Mouse (Mus musculus): ENCODE measurements around the gene Trim16. TPM values are rescaled to one million over a fixed set of nuclear protein-coding genes. Genes with fewer than 3 reads are reported as not detected.

The Trim16 gene
- not detected in 2 replicates for polyA plus RNA-seq (2012; ENCODE audit: insufficient read depth, insufficient read length, low replicate concordance, missing spikeins)

- TF ChIP-seq POLR2A (IDR thresholded peaks at IDR 0.05; ENCODE audit: insufficient read depth, low read depth, low read length) (no peak), CTCF (IDR thresholded peaks at IDR 0.05; ENCODE audit: insufficient read depth, low read depth, low read length) (no peak)
- Histone ChIP-seq H3K4me1 (ENCODE audit: control insufficient read depth, insufficient read depth, low read length) (peaks cover 11% of the 10 kb centered on the region), H3K4me3 (ENCODE audit: insufficient read depth, low read depth, low read length) (peak within 1 kb of the TSS; percentile 17), H3K27ac (ENCODE audit: insufficient read depth, low read depth, low read length) (no peak within 1 kb of the TSS)
- 1% methylated on average over 15 of the region's 15 CpGs for WGBS
These were observed at the start of gene Trim16 for GRCm38 (mm10) chr11:62820059-62820541. Gene Trim16, plus strand, starts transcription at chr11:62820231.

DNA sequence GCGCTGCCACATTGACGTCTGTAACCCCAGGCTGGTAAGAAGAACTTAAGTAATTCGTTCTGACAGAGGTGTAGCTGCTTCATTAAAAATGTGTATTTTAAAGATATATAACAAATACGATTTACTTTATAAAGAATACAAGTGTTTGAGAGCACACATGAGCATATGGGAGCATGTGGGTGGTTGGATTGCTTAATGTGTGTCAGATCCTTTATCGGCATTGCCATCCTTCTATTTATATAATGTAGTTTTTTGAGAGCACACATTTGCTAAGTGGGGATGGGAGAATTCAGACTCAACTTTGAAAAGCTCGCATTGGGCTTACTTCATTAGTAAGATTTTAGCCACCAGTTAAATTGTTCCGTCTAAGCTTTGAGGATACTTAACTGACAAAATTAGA is 43.5 kb upstream of the Trim16 start:
- no peak for TF ChIP-seq POLR2A (IDR thresholded peaks at IDR 0.05; ENCODE audit: insufficient read depth, low read depth, low read length)
- TF ChIP-seq CTCF (IDR thresholded peaks at IDR 0.05; ENCODE audit: insufficient read depth, low read depth, low read length), result no peak
- Histone ChIP-seq H3K4me1 (ENCODE audit: control insufficient read depth, insufficient read depth, low read length) (no peaks in the 10 kb centered on the region), H3K4me3 (ENCODE audit: insufficient read depth, low read depth, low read length) (no peak overlapping the region), H3K27ac (ENCODE audit: insufficient read depth, low read depth, low read length) (no peak overlapping the region)
- WGBS, result 95% methylated on average over 7 of the region's 7 CpGs

- TF ChIP-seq CTCF (IDR thresholded peaks at IDR 0.05; ENCODE audit: insufficient read depth, low read depth, low read length) (no peak), POLR2A (IDR thresholded peaks at IDR 0.05; ENCODE audit: insufficient read depth, low read depth, low read length) (0 out of 2 replicates have a peak, but pooled peaks have one; percentile 24)
- Histone ChIP-seq H3K4me3 (ENCODE audit: insufficient read depth, low read depth, low read length) (peak within 1 kb of the TSS; percentile 64), H3K4me1 (ENCODE audit: control insufficient read depth, insufficient read depth, low read length) (peaks cover 6% of the 10 kb centered on the region), H3K27ac (ENCODE audit: insufficient read depth, low read depth, low read length) (no peak within 1 kb of the TSS)
- WGBS, result 5% methylated on average over 34 of the region's 34 CpGs
These were observed 31.0 kb upstream of the Trim16 start, which contains the start of gene Zfp286 for GRCm38 (mm10) chr11:62788935-62789616. Gene Zfp286, minus strand, starts transcription at chr11:62789462.

DNA sequence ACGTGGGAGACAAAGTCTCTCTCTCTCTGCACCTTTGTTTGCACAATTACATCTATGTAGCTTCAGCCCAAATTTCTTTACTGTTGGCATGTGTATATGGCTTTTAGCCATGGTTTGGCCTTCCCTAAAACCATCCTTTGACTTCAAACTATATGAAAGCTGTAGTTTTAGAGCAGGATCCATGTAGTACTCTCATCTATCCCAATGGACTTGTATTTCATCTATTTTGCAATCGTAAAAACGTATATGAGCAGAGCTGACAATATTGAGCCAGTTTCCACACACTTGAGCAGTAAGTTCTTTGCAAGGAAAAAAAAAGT is 30.5 kb upstream of the Trim16 start:
- 54% methylated on average over 3 of the region's 3 CpGs for WGBS
- Histone ChIP-seq H3K4me3 (ENCODE audit: insufficient read depth, low read depth, low read length) (peak overlapping the region; percentile 64), H3K27ac (ENCODE audit: insufficient read depth, low read depth, low read length) (no peak overlapping the region), H3K4me1 (ENCODE audit: control insufficient read depth, insufficient read depth, low read length) (peaks cover 6% of the 10 kb centered on the region)
- TF ChIP-seq POLR2A (IDR thresholded peaks at IDR 0.05; ENCODE audit: insufficient read depth, low read depth, low read length), result no peak; the same call in 1 of the 2 replicates
- no peak for TF ChIP-seq CTCF (IDR thresholded peaks at IDR 0.05; ENCODE audit: insufficient read depth, low read depth, low read length)

GRCm38 (mm10) chr11:62804119-62804518 is 15.9 kb upstream of the Trim16 start:
- no peak for TF ChIP-seq POLR2A (IDR thresholded peaks at IDR 0.05; ENCODE audit: insufficient read depth, low read depth, low read length)
- no peak for TF ChIP-seq CTCF (IDR thresholded peaks at IDR 0.05; ENCODE audit: insufficient read depth, low read depth, low read length)

GRCm38 (mm10) chr11:62807965-62808364 is 12.1 kb upstream of the Trim16 start:
- H3K27ac ChIP-seq (ENCODE audit: insufficient read depth, low read depth, low read length), result no peak overlapping the region
- H3K4me1 ChIP-seq (ENCODE audit: control insufficient read depth, insufficient read depth, low read length), result no peaks in the 10 kb centered on the region
- WGBS, result 94% methylated on average over 2 of the region's 2 CpGs
- TF ChIP-seq POLR2A (IDR thresholded peaks at IDR 0.05; ENCODE audit: insufficient read depth, low read depth, low read length) (no peak), CTCF (IDR thresholded peaks at IDR 0.05; ENCODE audit: insufficient read depth, low read depth, low read length) (no peak)
- no peak overlapping the region for H3K4me3 ChIP-seq (ENCODE audit: insufficient read depth, low read depth, low read length)

More at GRCm38 (mm10) chr11:62804119-62804518, 15.9 kb upstream of the Trim16 start:
- WGBS, result 57% methylated on average over 13 of the region's 13 CpGs
- no peaks in the 10 kb centered on the region for H3K4me1 ChIP-seq (ENCODE audit: control insufficient read depth, insufficient read depth, low read length)
- H3K4me3 ChIP-seq (ENCODE audit: insufficient read depth, low read depth, low read length), result no peak overlapping the region
- no peak overlapping the region for H3K27ac ChIP-seq (ENCODE audit: insufficient read depth, low read depth, low read length)

GRCm38 (mm10) chr11:62809201-62809600 is 10.8 kb upstream of the Trim16 start:
- TF ChIP-seq POLR2A (IDR thresholded peaks at IDR 0.05; ENCODE audit: insufficient read depth, low read depth, low read length) (no peak), CTCF (IDR thresholded peaks at IDR 0.05; ENCODE audit: insufficient read depth, low read depth, low read length) (no peak)
- Histone ChIP-seq H3K27ac (ENCODE audit: insufficient read depth, low read depth, low read length) (no peak overlapping the region), H3K4me1 (ENCODE audit: control insufficient read depth, insufficient read depth, low read length) (no peaks in the 10 kb centered on the region), H3K4me3 (ENCODE audit: insufficient read depth, low read depth, low read length) (no peak overlapping the region)
- WGBS, result 77% methylated on average over 4 of the region's 4 CpGs

DNA sequence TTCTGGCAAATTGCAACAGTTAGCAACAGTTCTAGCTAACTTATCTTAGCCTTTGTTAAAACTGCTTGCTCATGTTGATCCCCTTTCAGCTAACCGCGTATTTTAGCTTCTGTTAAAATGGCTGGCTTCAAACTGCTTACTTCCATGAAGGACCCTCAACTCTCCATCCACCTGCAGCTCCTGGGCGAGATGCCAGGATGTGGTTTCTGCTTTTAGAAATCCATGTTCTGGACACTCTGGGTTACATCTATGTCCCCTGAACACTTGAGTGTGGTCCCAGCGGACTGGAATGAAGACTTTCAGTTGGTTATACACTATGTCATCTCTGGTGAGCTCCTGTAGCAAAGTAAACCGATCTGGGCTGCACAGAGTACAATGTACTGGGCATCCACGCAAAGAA is 7.8 kb upstream of the Trim16 start:
- Histone ChIP-seq H3K27ac (ENCODE audit: insufficient read depth, low read depth, low read length) (no peak overlapping the region), H3K4me1 (ENCODE audit: control insufficient read depth, insufficient read depth, low read length) (no peaks in the 10 kb centered on the region), H3K4me3 (ENCODE audit: insufficient read depth, low read depth, low read length) (no peak overlapping the region)
- TF ChIP-seq CTCF (IDR thresholded peaks at IDR 0.05; ENCODE audit: insufficient read depth, low read depth, low read length), result no peak
- TF ChIP-seq POLR2A (IDR thresholded peaks at IDR 0.05; ENCODE audit: insufficient read depth, low read depth, low read length), result no peak
- WGBS, result 88% methylated on average over 6 of the region's 6 CpGs

DNA sequence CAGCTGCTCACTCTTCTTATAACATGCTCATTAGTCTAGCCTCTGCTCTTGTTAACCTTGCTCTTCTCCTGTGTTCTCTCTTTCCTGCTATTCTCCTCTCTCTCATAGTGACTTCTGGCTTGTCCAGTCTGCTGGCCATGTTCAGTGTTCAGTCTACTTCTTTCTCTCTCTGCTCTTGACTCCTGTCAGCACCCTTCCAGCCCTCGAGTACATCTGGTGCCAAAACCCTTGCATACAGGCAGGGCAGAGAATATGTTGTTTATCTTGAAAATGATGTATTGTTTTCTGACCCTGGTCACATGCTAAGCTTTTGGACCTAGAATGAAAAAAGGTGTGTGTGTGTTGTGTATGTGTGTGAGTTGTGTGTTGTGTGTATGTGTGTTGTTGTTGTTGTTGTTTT is 6.5 kb upstream of the Trim16 start:
- H3K27ac ChIP-seq (ENCODE audit: insufficient read depth, low read depth, low read length), result no peak overlapping the region
- H3K4me3 ChIP-seq (ENCODE audit: insufficient read depth, low read depth, low read length), result no peak overlapping the region
- H3K4me1 ChIP-seq (ENCODE audit: control insufficient read depth, insufficient read depth, low read length), result no peaks in the 10 kb centered on the region
- WGBS, result 63% methylated on average over 1 of the region's 1 CpGs
- no peak for TF ChIP-seq CTCF (IDR thresholded peaks at IDR 0.05; ENCODE audit: insufficient read depth, low read depth, low read length)
- no peak for TF ChIP-seq POLR2A (IDR thresholded peaks at IDR 0.05; ENCODE audit: insufficient read depth, low read depth, low read length)

Data from olfactory bulb, adult 2 months (tissue).